Mouse (Mus musculus) midbrain, postnatal 0 days (tissue): ENCODE data around the gene 2310079G19Rik. TPM values are rescaled to one million over a fixed set of nuclear protein-coding genes. Genes with fewer than 3 reads are reported as not detected.
A peak's percentile ranks its signal among the peaks of the same experiment; 100 is the strongest.

Source experiments
- ATAC-seq: fragments of 200-750 bp; cut with Nextera tagmentation; 2 replicates; pipeline ENCODE4 v1.8.0; 2017; ENCODE audit warnings: moderate number of reproducible peaks, mild to moderate bottlenecking, moderate TSS enrichment, moderate library complexity; ENCODE audit not compliant: low FRiP score
- DNase-seq: peaks from one replicate; pipeline ENCODE4 v3.0.0-alpha.2; 2015; ENCODE audit warnings: low spot score
- H3K27ac ChIP-seq: fragments of 300-500 bp; sonication (generic); 2 replicates; pipeline ENCODE4 v1.5.1; 2014; ENCODE audit warnings: low read depth, mild to moderate bottlenecking, low read length, mixed read lengths
- H3K27me3 ChIP-seq: fragments of 300-500 bp; sonication (generic); 2 replicates; pipeline ENCODE4 v1.6.1; 2014; ENCODE audit warnings: low read length, control low read depth, mixed read lengths; ENCODE audit not compliant: insufficient read depth
- H3K36me3 ChIP-seq: fragments of 300-500 bp; sonication (generic); 2 replicates; pipeline ENCODE4 v1.6.1; 2014; ENCODE audit warnings: low read length, control low read depth, mixed read lengths; ENCODE audit not compliant: insufficient read depth
- H3K4me1 ChIP-seq: fragments of 300-500 bp; sonication (generic); 2 replicates; pipeline ENCODE4 v1.6.1; 2014; ENCODE audit warnings: mild to moderate bottlenecking, control low read depth, antibody characterized with exemption, low read length, mixed read lengths; ENCODE audit not compliant: insufficient read depth
- H3K4me2 ChIP-seq: fragments of 300-500 bp; sonication (generic); 2 replicates; pipeline ENCODE4 v1.6.1; 2014; ENCODE audit warnings: low read depth, mild to moderate bottlenecking, low read length, mixed read lengths; ENCODE audit not compliant: poor library complexity, severe bottlenecking
- H3K4me3 ChIP-seq: fragments of 300-500 bp; sonication (generic); 2 replicates; pipeline ENCODE4 v1.5.1; 2014; ENCODE audit warnings: low read depth, mild to moderate bottlenecking, low read length, moderate library complexity
- H3K9ac ChIP-seq: fragments of 300-500 bp; sonication (generic); replicated peaks from 2 replicates; pipeline ENCODE4 v1.6.1; 2014; ENCODE audit warnings: mild to moderate bottlenecking, low read length, moderate library complexity, mixed read lengths; ENCODE audit not compliant: poor library complexity, severe bottlenecking
- H3K9me3 ChIP-seq: fragments of 300-500 bp; sonication (generic); 2 replicates; pipeline ENCODE4 v1.6.1; 2016; ENCODE audit warnings: low read length, control low read depth
- CTCF ChIP-seq: IDR thresholded peaks from 2 replicates; pipeline ENCODE4 v1.5.1; 2016; ENCODE audit warnings: antibody characterized with exemption, mild to moderate bottlenecking
- WGBS: fragments of 180-500 bp; shearing (Covaris S2); extraction: QIAGEN DNeasy Blood & Tissue Kit; methylation state at CpG from one replicate; pipeline ENCODE4 v1.1.7; 2014; 5-methylcytosine and 5-hydroxymethylcytosine counted together
- polyA plus RNA-seq: library from polyadenylated mRNA; unstranded; fragments of >200 nt; fragmentation: Nextera tagmentation; extraction: Ambion mirVana; gene quantifications from 2 replicates; pipeline ENCODE4 v1.2.1, GENCODE M21; 2015
- total RNA-seq: library from RNA; depleted of rRNA; stranded (reverse); fragments of >200 nt; gene quantifications from 2 replicates; pipeline ENCODE4 v1.2.3, GENCODE M21; 2014

Gene 2310079G19Rik
- total and polyA plus RNA-seq, 2 experiments from 2014 or later = not detected

GRCm38 (mm10) chr16:88646366-88647111, 19.1 kb upstream of the 2310079G19Rik start:
- Histone ChIP-seq H3K4me1 (no peaks in the 10 kb centered on the region), H3K4me3 (no peak overlapping the region), H3K36me3 (no peaks in the 10 kb centered on the region), H3K27me3 (no peaks in the 10 kb centered on the region), H3K9me3 (no peaks in the 10 kb centered on the region), H3K9ac (no peak overlapping the region), H3K4me2 (no peak overlapping the region), H3K27ac (no peak overlapping the region)
- TF ChIP-seq CTCF = no peak
- 61% methylated on average over 8 of the region's 8 CpGs for WGBS
- ATAC-seq (no peak), DNase-seq (no peak)

GRCm38 (mm10) chr16:88640053-88640452, 12.6 kb upstream of the 2310079G19Rik start:
- ATAC-seq (no peak), DNase-seq (no peak)
- Histone ChIP-seq H3K27me3 (no peaks in the 10 kb centered on the region), H3K4me1 (no peaks in the 10 kb centered on the region), H3K36me3 (no peaks in the 10 kb centered on the region), H3K4me3 (no peak overlapping the region), H3K9me3 (no peaks in the 10 kb centered on the region), H3K9ac (no peak overlapping the region), H3K4me2 (no peak overlapping the region), H3K27ac (no peak overlapping the region)
- 95% methylated on average over 3 of the region's 3 CpGs for WGBS
- TF ChIP-seq CTCF = no peak

- H3K4me3 ChIP-seq = no peak overlapping the region
- no peaks in the 10 kb centered on the region for H3K36me3 ChIP-seq
- no peak overlapping the region for H3K4me2 ChIP-seq
- no peaks in the 10 kb centered on the region for H3K27me3 ChIP-seq
- ATAC-seq (no peak), DNase-seq (peak; percentile 42)
- H3K27ac ChIP-seq = no peak overlapping the region
- no peak for TF ChIP-seq CTCF
- H3K4me1 ChIP-seq = no peaks in the 10 kb centered on the region
- WGBS = 60% methylated on average over 4 of the region's 4 CpGs
- H3K9me3 ChIP-seq = no peaks in the 10 kb centered on the region
- H3K9ac ChIP-seq = no peak overlapping the region
Measured at GRCm38 (mm10) chr16:88635142-88635541, 7.7 kb upstream of the 2310079G19Rik start.

GRCm38 (mm10) chr16:88631474-88631873, 4.0 kb upstream of the 2310079G19Rik start:
- no peak for TF ChIP-seq CTCF
- H3K4me2 ChIP-seq = no peak overlapping the region
- H3K9me3 ChIP-seq = no peaks in the 10 kb centered on the region
- ATAC-seq (no peak), DNase-seq (no peak)
- H3K4me3 ChIP-seq = no peak overlapping the region
- 79% methylated on average over 4 of the region's 4 CpGs for WGBS
- H3K27ac ChIP-seq = no peak overlapping the region
- H3K4me1 ChIP-seq = no peaks in the 10 kb centered on the region
- no peaks in the 10 kb centered on the region for H3K27me3 ChIP-seq
- H3K36me3 ChIP-seq = no peaks in the 10 kb centered on the region
- no peak overlapping the region for H3K9ac ChIP-seq

GRCm38 (mm10) chr16:88612712-88613111, 14.8 kb downstream of the 2310079G19Rik start:
- no peaks in the 10 kb centered on the region for H3K9me3 ChIP-seq
- no peaks in the 10 kb centered on the region for H3K27me3 ChIP-seq
- H3K9ac ChIP-seq = no peak overlapping the region
- no peak for TF ChIP-seq CTCF
- H3K36me3 ChIP-seq = no peaks in the 10 kb centered on the region
- no peak overlapping the region for H3K27ac ChIP-seq
- no peak overlapping the region for H3K4me3 ChIP-seq
- H3K4me1 ChIP-seq = no peaks in the 10 kb centered on the region
- DNase-seq (peak; percentile 48), ATAC-seq (no peak)
- no peak overlapping the region for H3K4me2 ChIP-seq
- WGBS = 35% methylated on average over 4 of the region's 4 CpGs

GRCm38 (mm10) chr16:88611922-88612321, 15.5 kb downstream of the 2310079G19Rik start, which contains the start of gene Krtap24-1:
Gene Krtap24-1 (minus strand): TSS chr16:88612279.
- DNase-seq (no peak), ATAC-seq (no peak)

More at GRCm38 (mm10) chr16:88611922-88612321, 15.5 kb downstream of the 2310079G19Rik start, which contains the start of gene Krtap24-1:
- Histone ChIP-seq H3K36me3 (no peaks in the 10 kb centered on the region), H3K4me2 (no peak within 1 kb of the TSS), H3K27me3 (no peaks in the 10 kb centered on the region), H3K4me1 (no peaks in the 10 kb centered on the region), H3K4me3 (no peak within 1 kb of the TSS), H3K9me3 (no peaks in the 10 kb centered on the region), H3K9ac (no peak within 1 kb of the TSS), H3K27ac (no peak within 1 kb of the TSS)
- no peak for TF ChIP-seq CTCF
- WGBS = 95% methylated on average over 8 of the region's 8 CpGs
